Mouse (Mus musculus): ENCODE data around the gene Ctbp2.

GRCm38 (mm10) chr7:133094711-133095495 lies 29.3 kb downstream of the Ctbp2 start:
- TF ChIP-seq CTCF (IDR thresholded peaks at IDR 0.05; ENCODE audit: low read depth, low read length) (no peak), POLR2AphosphoS5 (IDR thresholded peaks at IDR 0.05; ENCODE audit: insufficient replicate concordance, low read depth, low read length) (no peak), GATA1 (IDR thresholded peaks at IDR 0.05; ENCODE audit: borderline replicate concordance, low read length) (no peak), TAL1 (conservative IDR thresholded peaks at IDR 0.05; ENCODE audit: low read depth, low read length) (no peak)

All from G1E (cell line).